Mouse (Mus musculus): ENCODE data around the gene Actr10. TPM values are rescaled to one million over a fixed set of nuclear protein-coding genes. Genes with fewer than 3 reads are reported as not detected.

Actr10 gene
- total RNA-seq, 2 experiments from 2014 or later = 106 to 107 TPM

- intact Hi-C loops (cut with DNase I; ENCODE audit: low total_unique reads) = no loop called here
- no peak for DNase-seq
Measured at GRCm38 (mm10) chr12:70946585-70947256, 9.1 kb downstream of the Actr10 start.

GRCm38 (mm10) chr12:70958640-70959039, 21.0 kb downstream of the Actr10 start:
- DNase-seq = no peak
- intact Hi-C loops (cut with DNase I; ENCODE audit: low total_unique reads) = no loop called here

GRCm38 (mm10) chr12:70967581-70967980, 29.9 kb downstream of the Actr10 start:
- no peak for DNase-seq
- intact Hi-C loops (cut with DNase I; ENCODE audit: low total_unique reads) = no loop called here

- intact Hi-C loops (cut with DNase I; ENCODE audit: low total_unique reads) = no loop called here
- peak; percentile 83 for DNase-seq
Measured at GRCm38 (mm10) chr12:70968141-70968790, 30.6 kb downstream of the Actr10 start.

GRCm38 (mm10) chr12:70968791-70969307, 31.2 kb downstream of the Actr10 start:
- intact Hi-C loops (cut with DNase I; ENCODE audit: low total_unique reads) = no loop called here
- DNase-seq = peak; percentile 69

GRCm38 (mm10) chr12:70969485-70970184, 32.0 kb downstream of the Actr10 start:
- peak; percentile 28 for DNase-seq
- intact Hi-C loops (cut with DNase I; ENCODE audit: low total_unique reads) = no loop called here

- no peak for DNase-seq
- intact Hi-C loops (cut with DNase I; ENCODE audit: low total_unique reads) = no loop called here
Measured at GRCm38 (mm10) chr12:70973831-70974230, 36.2 kb downstream of the Actr10 start.

- peak; percentile 90 for DNase-seq
- intact Hi-C loops (cut with DNase I; ENCODE audit: low total_unique reads) = no loop called here
Measured at GRCm38 (mm10) chr12:70974441-70975266, 37.0 kb downstream of the Actr10 start, which contains the start of gene Psma3. Gene Psma3, plus strand, starts transcription at chr12:70974621.

GRCm38 (mm10) chr12:70975406-70975805, 37.7 kb downstream of the Actr10 start:
- DNase-seq = no peak
- intact Hi-C loops (cut with DNase I; ENCODE audit: low total_unique reads) = no loop called here

GRCm38 (mm10) chr12:70975891-70976290, 38.2 kb downstream of the Actr10 start:
- intact Hi-C loops (cut with DNase I; ENCODE audit: low total_unique reads) = no loop called here
- no peak for DNase-seq

GRCm38 (mm10) chr12:70978345-70978744, 40.7 kb downstream of the Actr10 start:
- intact Hi-C loops (cut with DNase I; ENCODE audit: low total_unique reads) = no loop called here
- DNase-seq = no peak

GRCm38 (mm10) chr12:70984855-70985550, 47.3 kb downstream of the Actr10 start:
- no peak for DNase-seq
- intact Hi-C loops (cut with DNase I; ENCODE audit: low total_unique reads) = no loop called here

GRCm38 (mm10) chr12:70997225-70997624, 59.6 kb downstream of the Actr10 start:
- DNase-seq = no peak
- intact Hi-C loops (cut with DNase I; ENCODE audit: low total_unique reads) = no loop called here

GRCm38 (mm10) chr12:70999423-70999903, 61.8 kb downstream of the Actr10 start:
- intact Hi-C loops (cut with DNase I; ENCODE audit: low total_unique reads) = no loop called here
- peak; percentile 47 for DNase-seq

- intact Hi-C loops (cut with DNase I; ENCODE audit: low total_unique reads) = no loop called here
- DNase-seq = no peak
Measured at GRCm38 (mm10) chr12:71000344-71000743, 62.7 kb downstream of the Actr10 start.

- intact Hi-C loops (cut with DNase I; ENCODE audit: low total_unique reads) = no loop called here
- DNase-seq = no peak
Measured at GRCm38 (mm10) chr12:71001456-71001855, 63.8 kb downstream of the Actr10 start.

- intact Hi-C loops (cut with DNase I; ENCODE audit: low total_unique reads) = no loop called here
- no peak for DNase-seq
Measured at GRCm38 (mm10) chr12:71003760-71004426, 66.2 kb downstream of the Actr10 start.

GRCm38 (mm10) chr12:71006141-71006540, 68.5 kb downstream of the Actr10 start:
- DNase-seq = no peak
- intact Hi-C loops (cut with DNase I; ENCODE audit: low total_unique reads) = no loop called here

Data from gastrocnemius, postnatal 14 days (tissue).